Mouse (Mus musculus) spleen, postnatal 14 days (tissue): ENCODE results near the gene Serpina3c.
"Not testable (repeated sequence)": the region's sequence is repeated elsewhere in the genome, so short reads cannot be mapped to it uniquely, and the experiment has no call there.

ENCODE experiments used
- DNase-seq, 2 experiments: peaks; one replicate each; pipeline ENCODE4 v3.0.0; 2021 to 2022; ENCODE audit warnings: low spot score in 2 of 2

Serpina3c gene

DNA sequence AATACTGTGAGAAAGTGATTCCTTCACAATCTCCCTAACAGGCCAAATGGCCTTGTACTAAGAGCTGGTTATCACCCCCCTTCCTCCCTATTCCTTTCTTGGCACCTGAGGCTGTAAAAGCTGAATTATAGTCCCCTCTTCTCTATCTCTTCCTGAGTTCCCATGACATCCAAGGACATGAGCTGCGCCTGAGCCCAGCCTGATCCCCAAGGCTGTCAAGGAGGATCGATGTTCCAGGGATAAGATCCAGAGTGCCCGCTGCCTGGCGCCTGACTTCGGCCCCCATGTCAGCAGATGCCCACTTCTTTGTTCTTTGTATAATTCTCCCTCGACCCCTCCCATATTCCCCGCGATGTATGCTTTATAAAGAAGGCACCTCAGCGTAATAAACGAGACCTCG is 41.3 kb downstream of the Serpina3c start, which contains the start of gene Serpina3a:
Gene Serpina3a, plus strand, starts transcription at position 392 of the 400 bp plus-strand sequence.
- not testable (repeated sequence) for DNase-seq

GRCm38 (mm10) chr12:104108507-104108906 is 45.2 kb downstream of the Serpina3c start:
- no peak for DNase-seq

DNA sequence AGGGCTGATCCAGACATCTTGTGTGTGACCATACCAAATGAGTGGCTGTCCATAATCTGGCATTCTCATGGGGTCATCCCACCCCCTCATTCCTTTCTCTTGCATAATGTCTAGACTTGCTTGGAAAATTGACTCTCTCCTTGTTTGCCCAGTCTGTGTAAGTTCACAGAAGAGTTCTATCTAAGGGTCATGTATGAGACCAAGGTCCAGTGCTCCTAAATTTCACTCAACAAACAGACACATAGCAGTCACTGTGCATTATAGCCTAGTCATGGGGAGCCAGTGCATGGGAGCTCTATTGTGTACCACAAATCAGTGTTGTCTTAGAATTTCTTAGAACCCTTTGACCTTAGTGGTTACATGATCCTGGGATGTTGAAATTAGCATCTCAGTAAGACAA is 46.8 kb downstream of the Serpina3c start:
- no peak for DNase-seq

DNA sequence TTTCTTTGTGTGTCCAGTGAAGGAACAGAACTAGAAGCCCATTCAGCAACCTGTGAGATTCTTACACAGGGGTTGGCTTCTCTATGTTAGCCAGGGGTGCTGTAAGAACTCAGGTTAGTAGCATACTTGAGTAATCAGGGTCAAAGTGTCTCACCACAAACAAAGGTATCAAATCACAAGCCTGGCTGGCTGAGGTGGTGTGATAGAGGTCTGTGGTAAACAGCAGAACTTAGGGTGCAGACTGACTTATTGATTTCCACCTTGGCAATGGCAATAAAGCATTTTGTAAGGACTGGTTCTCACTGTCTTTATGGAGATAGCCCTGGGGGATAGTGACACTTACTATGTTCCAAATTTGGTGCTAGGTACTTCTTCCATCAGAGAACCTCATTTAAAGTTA is 47.8 kb downstream of the Serpina3c start:
- DNase-seq: no peak

GRCm38 (mm10) chr12:104100768-104101167 is 52.9 kb downstream of the Serpina3c start, which contains the start of gene Serpina5:
Serpina5 (plus strand) TSS chr12:104101113.
- no peak for DNase-seq
